Mouse (Mus musculus) cortical plate, adult 2 months (tissue): ENCODE results near the gene Gm10100.
"Not testable (repeated sequence)": the region's sequence is repeated elsewhere in the genome, so short reads cannot be mapped to it uniquely, and the experiment has no call there.

Source experiments
- CTCF ChIP-seq: fragments of 200-500 bp; IDR thresholded peaks from 2 replicates; pipeline ENCODE4 v1.5.1; 2011; ENCODE audit warnings: mild to moderate bottlenecking, control low read depth, low read length; ENCODE audit not compliant: insufficient read depth; ENCODE audit errors: extremely low read depth
- POLR2A ChIP-seq: fragments of 200-500 bp; IDR thresholded peaks from 2 replicates; pipeline ENCODE4 v1.6.1; 2011; ENCODE audit warnings: mild to moderate bottlenecking, low read length, control low read depth; ENCODE audit not compliant: insufficient read depth; ENCODE audit errors: extremely low read depth

GRCm38 (mm10) chr10:77690356-77690807, 35.9 kb upstream of the Gm10100 start, which contains the start of gene Gm19402:
- TF ChIP-seq POLR2A, CTCF: not testable (repeated sequence)
